Mouse (Mus musculus): ENCODE results near the gene Tmem127. TPM values are rescaled to one million over a fixed set of nuclear protein-coding genes. Genes with fewer than 3 reads are reported as not detected.
"Not testable (repeated sequence)": the region's sequence is repeated elsewhere in the genome, so short reads cannot be mapped to it uniquely, and the experiment has no call there.

Tmem127 gene
- 38.7 and 45.4 TPM in 2 replicates for polyA plus RNA-seq (2012; rRNA removed)

- peak; percentile 85 for DNase-seq (ENCODE audit: low spot score)
Measured at GRCm38 (mm10) chr2:127247592-127248333, at the start of gene Tmem127, which contains the start of gene Ciao1. TSS of gene Tmem127 (plus strand) at chr2:127247908. TSS of gene Ciao1 (minus strand) at chr2:127247816.

GRCm38 (mm10) chr2:127204932-127205331 lies 42.8 kb upstream of the Tmem127 start:
- no peak for DNase-seq (ENCODE audit: low spot score)

GRCm38 (mm10) chr2:127205936-127206335 lies 41.8 kb upstream of the Tmem127 start:
- DNase-seq (ENCODE audit: low spot score): not testable (repeated sequence)

GRCm38 (mm10) chr2:127206916-127207315 lies 40.8 kb upstream of the Tmem127 start:
- no peak for DNase-seq (ENCODE audit: low spot score)

GRCm38 (mm10) chr2:127207547-127208451 lies 39.9 kb upstream of the Tmem127 start, which contains the start of the genes 1810024B03Rik and Snrnp200:
TSS of gene 1810024B03Rik (minus strand) at chr2:127208280.
TSS of gene Snrnp200 (plus strand) at chr2:127208386.
- peak; percentile 77 for DNase-seq (ENCODE audit: low spot score)

GRCm38 (mm10) chr2:127208452-127208769 lies 39.3 kb upstream of the Tmem127 start:
- DNase-seq (ENCODE audit: low spot score): no peak

- no peak for DNase-seq (ENCODE audit: low spot score)
Measured at GRCm38 (mm10) chr2:127210701-127211100, 37.0 kb upstream of the Tmem127 start.

GRCm38 (mm10) chr2:127217746-127218145 lies 30.0 kb upstream of the Tmem127 start:
- no peak for DNase-seq (ENCODE audit: low spot score)

- DNase-seq (ENCODE audit: low spot score): no peak
Measured at GRCm38 (mm10) chr2:127225261-127225660, 22.4 kb upstream of the Tmem127 start.

- DNase-seq (ENCODE audit: low spot score): no peak
Measured at GRCm38 (mm10) chr2:127237897-127238610, 9.7 kb upstream of the Tmem127 start.

GRCm38 (mm10) chr2:127240065-127240464 lies 7.6 kb upstream of the Tmem127 start:
- no peak for DNase-seq (ENCODE audit: low spot score)

- peak; percentile 49 for DNase-seq (ENCODE audit: low spot score)
Measured at GRCm38 (mm10) chr2:127248334-127249004, 761 bp downstream of the Tmem127 start.

- DNase-seq (ENCODE audit: low spot score): no peak
Measured at GRCm38 (mm10) chr2:127250291-127251008, 2.7 kb downstream of the Tmem127 start.

- no peak for DNase-seq (ENCODE audit: low spot score)
Measured at GRCm38 (mm10) chr2:127251457-127251856, 3.7 kb downstream of the Tmem127 start.

- no peak for DNase-seq (ENCODE audit: low spot score)
Measured at GRCm38 (mm10) chr2:127251880-127252527, 4.3 kb downstream of the Tmem127 start.

GRCm38 (mm10) chr2:127252787-127253186 lies 5.1 kb downstream of the Tmem127 start:
- no peak for DNase-seq (ENCODE audit: low spot score)

GRCm38 (mm10) chr2:127254604-127255134 lies 7.0 kb downstream of the Tmem127 start:
- DNase-seq (ENCODE audit: low spot score): no peak

- no peak for DNase-seq (ENCODE audit: low spot score)
Measured at GRCm38 (mm10) chr2:127255294-127255693, 7.6 kb downstream of the Tmem127 start.

GRCm38 (mm10) chr2:127259340-127259739 lies 11.6 kb downstream of the Tmem127 start:
- no peak for DNase-seq (ENCODE audit: low spot score)

- no peak for DNase-seq (ENCODE audit: low spot score)
Measured at GRCm38 (mm10) chr2:127262480-127262879, 14.8 kb downstream of the Tmem127 start.

All from urinary bladder, adult 2 months (tissue).